Mouse (Mus musculus): ENCODE results near the gene Tcf15.

Gene Tcf15

GRCm38 (mm10) chr2:152176659-152177058 is 33.3 kb downstream of the Tcf15 start:
- DNase-seq, result no peak

GRCm38 (mm10) chr2:152177162-152177805 is 33.9 kb downstream of the Tcf15 start:
- DNase-seq, result no peak

- no peak for DNase-seq
Measured at GRCm38 (mm10) chr2:152177806-152178170, 34.4 kb downstream of the Tcf15 start.

- no peak for DNase-seq
Measured at GRCm38 (mm10) chr2:152178345-152178744, 35.0 kb downstream of the Tcf15 start.

- no peak for DNase-seq
Measured at GRCm38 (mm10) chr2:152179301-152179700, 35.9 kb downstream of the Tcf15 start.

GRCm38 (mm10) chr2:152180323-152180722 is 37.0 kb downstream of the Tcf15 start:
- no peak for DNase-seq

GRCm38 (mm10) chr2:152187132-152187531 is 43.8 kb downstream of the Tcf15 start:
- DNase-seq, result no peak

- DNase-seq, result no peak
Measured at GRCm38 (mm10) chr2:152189213-152189612, 45.9 kb downstream of the Tcf15 start.

- DNase-seq, result no peak
Measured at GRCm38 (mm10) chr2:152189640-152190039, 46.3 kb downstream of the Tcf15 start.

- no peak for DNase-seq
Measured at GRCm38 (mm10) chr2:152190161-152190560, 46.8 kb downstream of the Tcf15 start.

GRCm38 (mm10) chr2:152192591-152193345 is 49.4 kb downstream of the Tcf15 start:
- DNase-seq, result no peak

GRCm38 (mm10) chr2:152193346-152193710 is 50.0 kb downstream of the Tcf15 start:
- no peak for DNase-seq

GRCm38 (mm10) chr2:152194586-152194985 is 51.2 kb downstream of the Tcf15 start:
- DNase-seq, result no peak

GRCm38 (mm10) chr2:152196896-152197295 is 53.5 kb downstream of the Tcf15 start:
- DNase-seq, result no peak

GRCm38 (mm10) chr2:152197301-152197712 is 53.9 kb downstream of the Tcf15 start:
- DNase-seq, result peak in 1 of 2 experiments; percentile 18
